Comparison of ENCODE assay signal across 9 mouse cellular contexts in genomic region chr10:87813073-87813590, GRCm38 (mm10). TPM values are rescaled to one million over a fixed set of nuclear protein-coding genes. Genes with fewer than 3 reads are reported as not detected.
DNase-seq lines count a peak whose midpoint lies in the region; ATAC-seq lines count a peak whose summit lies in the region.
"Had no signal": no experiment of that assay in that cellular context is flagged by ENCODE, and none has a peak within 500 bp of the region (broad histone marks: within the 10 kb centered on the region; RNA-seq: fewer than 3 reads in every experiment).

No protein-coding gene starts in this region.

- H3K4me1 ChIP-seq in heart, embryonic 13.5 days, result peaks cover 13% of the 10 kb centered on the region
- H3K4me1 ChIP-seq in forebrain, embryonic 11.5 days (replicated peaks; ENCODE audit: control insufficient read depth, insufficient read depth, low read length), result no peaks in the 10 kb centered on the region; the same call in 1 of the 2 replicates
- peaks cover 13% of the 10 kb centered on the region for H3K4me1 ChIP-seq in midbrain, embryonic 12.5 days

- peak overlapping the region; percentile 42; the same call in 1 of the 2 replicates for H3K27ac ChIP-seq in heart, embryonic 13.5 days (replicated peaks)
- no peak overlapping the region for H3K27ac ChIP-seq in forebrain, embryonic 11.5 days (ENCODE audit: low read depth, low read length)
- H3K27ac ChIP-seq in midbrain, embryonic 12.5 days (replicated peaks), result 0 out of 2 replicates have a peak overlapping the region, but pooled peaks have one; percentile 10
- H3K27ac ChIP-seq: macrophage had no signal

- DNase-seq in heart, adult 18-20 months, result no peak
- DNase-seq in R1 (ENCODE audit: low read depth, low spot score), result peak; percentile 8
- DNase-seq in forebrain, embryonic 11.5 days (ENCODE audit: low spot score), result peak; percentile 51
- no peak for DNase-seq in c-Kit-positive CD71-positive TER-119-positive erythroid progenitor cells, embryonic 14.5 days (ENCODE audit: low spot score)
- no peak for DNase-seq in thymus, postnatal 36 days
- DNase-seq in gastrocnemius, postnatal 14 days, result no peak

- H3K4me3 ChIP-seq in heart, embryonic 13.5 days, result no peak overlapping the region
- H3K4me3 ChIP-seq in forebrain, embryonic 11.5 days (ENCODE audit: low read depth, low read length), result no peak overlapping the region
- H3K4me3 ChIP-seq in midbrain, embryonic 12.5 days, result no peak overlapping the region

- 22% methylated on average over 3 of the region's 3 CpGs for WGBS in heart, embryonic 13.5 days
- 10% methylated on average over 3 of the region's 3 CpGs for WGBS in forebrain, embryonic 11.5 days
- WGBS in midbrain, embryonic 12.5 days, result 20% methylated on average over 3 of the region's 3 CpGs

- no peak overlapping the region for H3K9ac ChIP-seq in heart, embryonic 13.5 days
- no peak overlapping the region for H3K9ac ChIP-seq in forebrain, embryonic 11.5 days (ENCODE audit: low read length)
- no peak overlapping the region for H3K9ac ChIP-seq in midbrain, embryonic 12.5 days (replicated peaks)

- H3K9me3 ChIP-seq in heart, embryonic 13.5 days, result no peaks in the 10 kb centered on the region
- H3K9me3 ChIP-seq in forebrain, embryonic 11.5 days (ENCODE audit: control insufficient read depth, low read length), result no peaks in the 10 kb centered on the region
- H3K9me3 ChIP-seq in midbrain, embryonic 12.5 days, result no peaks in the 10 kb centered on the region

- H3K27me3 ChIP-seq in heart, embryonic 13.5 days (replicated peaks), result no peaks in the 10 kb centered on the region
- H3K27me3 ChIP-seq in forebrain, embryonic 11.5 days (ENCODE audit: control insufficient read depth, insufficient read depth, low read length), result no peaks in the 10 kb centered on the region
- H3K27me3 ChIP-seq in midbrain, embryonic 12.5 days, result no peaks in the 10 kb centered on the region

- no peak for ATAC-seq in heart, embryonic 13.5 days (ENCODE audit: extremely low read depth, insufficient number of reproducible peaks, low FRiP score, low TSS enrichment)
- ATAC-seq in forebrain, embryonic 11.5 days (replicated peaks; ENCODE audit: low FRiP score), result peak; percentile 15; the same call in 1 of the 2 replicates
- peak; percentile 71 for ATAC-seq in midbrain, embryonic 12.5 days (ENCODE audit: low FRiP score, low read depth)

- intact Hi-C loops in gastrocnemius, postnatal 14 days (cut with DNase I; ENCODE audit: low total_unique reads), result no loop called here

- no peaks in the 10 kb centered on the region for H3K36me3 ChIP-seq in heart, embryonic 13.5 days
- H3K36me3 ChIP-seq in forebrain, embryonic 11.5 days (ENCODE audit: control insufficient read depth, insufficient read depth, low read length), result no peaks in the 10 kb centered on the region
- H3K36me3 ChIP-seq in midbrain, embryonic 12.5 days, result no peaks in the 10 kb centered on the region

- peak overlapping the region; percentile 46 for H3K4me2 ChIP-seq in heart, embryonic 13.5 days
- no peak overlapping the region for H3K4me2 ChIP-seq in forebrain, embryonic 11.5 days (ENCODE audit: low read depth, low read length, severe bottlenecking)
- H3K4me2 ChIP-seq in midbrain, embryonic 12.5 days (replicated peaks), result 0 out of 2 replicates have a peak overlapping the region, but pooled peaks have one; percentile 26

RNA-seq across cellular contexts. Expression of gene Igf1, which starts 44.9 kb away (rescaled TPM):
- polyA plus RNA-seq in heart, embryonic 13.5 days (2015; fragmentation: Nextera tagmentation; extraction: Ambion mirVana), result 34.3 and 39.5 TPM in 2 replicates
- total RNA-seq in heart, adult 18-20 months (2021), result 10 to 100 TPM; 11.2 to 13.4 TPM
- 21.1 and 23.7 TPM in 2 replicates for polyA plus RNA-seq in forebrain, embryonic 11.5 days (2014; fragmentation: Nextera tagmentation; extraction: Ambion mirVana)
- 11.4 and 15.9 TPM in 2 replicates for polyA plus RNA-seq in midbrain, embryonic 12.5 days (2016; fragmentation: Nextera tagmentation; extraction: Ambion mirVana)
- total RNA-seq in gastrocnemius, postnatal 14 days (2021), result 10 to 100 TPM; 39.7 to 63.6 TPM

Comparison
In these comparisons a context has a peak if more than half of its experiments do, and no peak if none do; other contexts are left out.
1. DNase-seq: peak in R1 (single experiment) and forebrain, embryonic 11.5 days (single experiment); none in heart, adult 18-20 months (0 of 2), c-Kit-positive CD71-positive TER-119-positive erythroid progenitor cells, embryonic 14.5 days (single experiment), thymus, postnatal 36 days (0 of 2) and gastrocnemius, postnatal 14 days (single experiment).